Mouse (Mus musculus): ENCODE results near the gene Slc25a21. TPM values are rescaled to one million over a fixed set of nuclear protein-coding genes. Genes with fewer than 3 reads are reported as not detected.
A peak's percentile ranks its signal among the peaks of the same experiment; 100 is the strongest.

Slc25a21 gene
- polyA plus RNA-seq, 1 experiment from 2014 or later, result 18.7 TPM

- H3K4me1 ChIP-seq (ENCODE audit: control insufficient read depth, low read depth, low read length), result no peaks in the 10 kb centered on the region; the same call in 1 of the 2 replicates
- no peak overlapping the region for H3K9ac ChIP-seq (ENCODE audit: low read depth, low read length)
- no peak overlapping the region for H3K27ac ChIP-seq (ENCODE audit: low read length)
- H3K36me3 ChIP-seq (ENCODE audit: control insufficient read depth, insufficient read depth), result no peaks in the 10 kb centered on the region
- WGBS (ENCODE audit: insufficient replicate concordance), result 5% methylated on average over 8 of the region's 8 CpGs
- no peak for ATAC-seq (ENCODE audit: low read depth)
- H3K9me3 ChIP-seq (replicated peaks; ENCODE audit: control insufficient read depth, low read length), result no peaks in the 10 kb centered on the region
- H3K4me2 ChIP-seq (ENCODE audit: low read depth, low read length), result no peak overlapping the region
- H3K27me3 ChIP-seq (ENCODE audit: control insufficient read depth, insufficient read depth, low read depth, low read length), result peaks cover 82% of the 10 kb centered on the region
- no peak overlapping the region for H3K4me3 ChIP-seq (ENCODE audit: low read depth, low read length)
Measured at GRCm38 (mm10) chr12:56698191-56698980, 498.9 kb downstream of the Slc25a21 start.

GRCm38 (mm10) chr12:56697785-56698184 lies 499.5 kb downstream of the Slc25a21 start:
- no peaks in the 10 kb centered on the region for H3K36me3 ChIP-seq (ENCODE audit: control insufficient read depth, insufficient read depth)
- ATAC-seq (ENCODE audit: low read depth), result no peak
- WGBS (ENCODE audit: insufficient replicate concordance), result 4% methylated on average over 12 of the region's 12 CpGs
- H3K9ac ChIP-seq (ENCODE audit: low read depth, low read length), result no peak overlapping the region
- H3K9me3 ChIP-seq (replicated peaks; ENCODE audit: control insufficient read depth, low read length), result no peaks in the 10 kb centered on the region
- no peak overlapping the region for H3K4me3 ChIP-seq (ENCODE audit: low read depth, low read length)
- no peak overlapping the region for H3K4me2 ChIP-seq (ENCODE audit: low read depth, low read length)
- peaks cover 88% of the 10 kb centered on the region for H3K27me3 ChIP-seq (ENCODE audit: control insufficient read depth, insufficient read depth, low read depth, low read length)
- no peak overlapping the region for H3K27ac ChIP-seq (ENCODE audit: low read length)
- H3K4me1 ChIP-seq (ENCODE audit: control insufficient read depth, low read depth, low read length), result no peaks in the 10 kb centered on the region; the same call in 1 of the 2 replicates

GRCm38 (mm10) chr12:56697011-56697740 lies 500.1 kb downstream of the Slc25a21 start:
- H3K4me2 ChIP-seq (ENCODE audit: low read depth, low read length), result 0 out of 2 replicates have a peak overlapping the region, but pooled peaks have one; percentile 59
- 2% methylated on average over 36 of the region's 36 CpGs for WGBS (ENCODE audit: insufficient replicate concordance)
- no peak for ATAC-seq (ENCODE audit: low read depth)
- H3K27me3 ChIP-seq (ENCODE audit: control insufficient read depth, insufficient read depth, low read depth, low read length), result peaks cover 90% of the 10 kb centered on the region
- no peaks in the 10 kb centered on the region for H3K36me3 ChIP-seq (ENCODE audit: control insufficient read depth, insufficient read depth)
- H3K4me3 ChIP-seq (ENCODE audit: low read depth, low read length), result no peak overlapping the region
- no peak overlapping the region for H3K9ac ChIP-seq (ENCODE audit: low read depth, low read length)
- no peaks in the 10 kb centered on the region for H3K9me3 ChIP-seq (replicated peaks; ENCODE audit: control insufficient read depth, low read length)
- no peaks in the 10 kb centered on the region; the same call in 1 of the 2 replicates for H3K4me1 ChIP-seq (ENCODE audit: control insufficient read depth, low read depth, low read length)
- H3K27ac ChIP-seq (ENCODE audit: low read length), result no peak overlapping the region

GRCm38 (mm10) chr12:56696174-56697010 lies 500.9 kb downstream of the Slc25a21 start:
- 2% methylated on average over 57 of the region's 57 CpGs for WGBS (ENCODE audit: insufficient replicate concordance)
- Histone ChIP-seq H3K27ac (ENCODE audit: low read length) (no peak overlapping the region), H3K9me3 (replicated peaks; ENCODE audit: control insufficient read depth, low read length) (no peaks in the 10 kb centered on the region), H3K4me1 (ENCODE audit: control insufficient read depth, low read depth, low read length) (no peaks in the 10 kb centered on the region; the same call in 1 of the 2 replicates), H3K4me2 (ENCODE audit: low read depth, low read length) (peak overlapping the region; percentile 59), H3K27me3 (ENCODE audit: control insufficient read depth, insufficient read depth, low read depth, low read length) (peaks cover 96% of the 10 kb centered on the region), H3K36me3 (ENCODE audit: control insufficient read depth, insufficient read depth) (no peaks in the 10 kb centered on the region), H3K9ac (ENCODE audit: low read depth, low read length) (no peak overlapping the region), H3K4me3 (ENCODE audit: low read depth, low read length) (peak overlapping the region; percentile 43)
- no peak for ATAC-seq (ENCODE audit: low read depth)

- peak overlapping the region; percentile 59 for H3K4me2 ChIP-seq (ENCODE audit: low read depth, low read length)
- peak; percentile 87 for ATAC-seq (ENCODE audit: low read depth)
- no peaks in the 10 kb centered on the region for H3K36me3 ChIP-seq (ENCODE audit: control insufficient read depth, insufficient read depth)
- H3K4me1 ChIP-seq (ENCODE audit: control insufficient read depth, low read depth, low read length), result no peaks in the 10 kb centered on the region; the same call in 1 of the 2 replicates
- peaks cover 98% of the 10 kb centered on the region for H3K27me3 ChIP-seq (ENCODE audit: control insufficient read depth, insufficient read depth, low read depth, low read length)
- no peak overlapping the region for H3K27ac ChIP-seq (ENCODE audit: low read length)
- H3K4me3 ChIP-seq (ENCODE audit: low read depth, low read length), result peak overlapping the region; percentile 43
- H3K9ac ChIP-seq (ENCODE audit: low read depth, low read length), result no peak overlapping the region
- under 1% methylated on average over 41 of the region's 41 CpGs for WGBS (ENCODE audit: insufficient replicate concordance)
- no peaks in the 10 kb centered on the region for H3K9me3 ChIP-seq (replicated peaks; ENCODE audit: control insufficient read depth, low read length)
Measured at GRCm38 (mm10) chr12:56695358-56696173, 501.7 kb downstream of the Slc25a21 start.

- 3% methylated on average over 11 of the region's 11 CpGs for WGBS (ENCODE audit: insufficient replicate concordance)
- ATAC-seq (ENCODE audit: low read depth), result no peak
- Histone ChIP-seq H3K9me3 (replicated peaks; ENCODE audit: control insufficient read depth, low read length) (no peaks in the 10 kb centered on the region), H3K27ac (ENCODE audit: low read length) (no peak overlapping the region), H3K4me2 (ENCODE audit: low read depth, low read length) (no peak overlapping the region; the same call in 1 of the 2 replicates), H3K4me3 (ENCODE audit: low read depth, low read length) (peak overlapping the region; percentile 43; the same call in 1 of the 2 replicates), H3K27me3 (ENCODE audit: control insufficient read depth, insufficient read depth, low read depth, low read length) (peaks cover 98% of the 10 kb centered on the region), H3K36me3 (ENCODE audit: control insufficient read depth, insufficient read depth) (no peaks in the 10 kb centered on the region), H3K9ac (ENCODE audit: low read depth, low read length) (no peak overlapping the region), H3K4me1 (ENCODE audit: control insufficient read depth, low read depth, low read length) (no peaks in the 10 kb centered on the region; the same call in 1 of the 2 replicates)
Measured at GRCm38 (mm10) chr12:56694936-56695335, 502.3 kb downstream of the Slc25a21 start.

GRCm38 (mm10) chr12:56694361-56694760 lies 502.9 kb downstream of the Slc25a21 start:
- Histone ChIP-seq H3K9me3 (replicated peaks; ENCODE audit: control insufficient read depth, low read length) (no peaks in the 10 kb centered on the region), H3K4me3 (ENCODE audit: low read depth, low read length) (no peak overlapping the region), H3K4me2 (ENCODE audit: low read depth, low read length) (no peak overlapping the region), H3K27ac (ENCODE audit: low read length) (no peak overlapping the region), H3K27me3 (ENCODE audit: control insufficient read depth, insufficient read depth, low read depth, low read length) (peaks cover 98% of the 10 kb centered on the region), H3K9ac (ENCODE audit: low read depth, low read length) (no peak overlapping the region), H3K36me3 (ENCODE audit: control insufficient read depth, insufficient read depth) (no peaks in the 10 kb centered on the region), H3K4me1 (ENCODE audit: control insufficient read depth, low read depth, low read length) (no peaks in the 10 kb centered on the region; the same call in 1 of the 2 replicates)
- ATAC-seq (ENCODE audit: low read depth), result no peak
- WGBS (ENCODE audit: insufficient replicate concordance), result 3% methylated on average over 14 of the region's 14 CpGs
